Mouse (Mus musculus) inflammation-experienced regulatory T-cells, adult 6 months (primary cell): ENCODE data around the gene Unkl. TPM values are rescaled to one million over a fixed set of nuclear protein-coding genes. Genes with fewer than 3 reads are reported as not detected.

Experiments used
- ATAC-seq: one replicate; pipeline ENCODE4 v1.8.0; 2017
- polyA plus RNA-seq, 3 experiments: library from polyadenylated mRNA; unstranded; fragments of 100-300 nt; shearing (Covaris generic); gene quantifications; one replicate each; pipeline ENCODE4 v1.2.1; 2017

Gene Unkl
- polyA plus RNA-seq, 3 experiments from 2014 or later, result 22.2 to 31.4 (median 23.3) TPM

- ATAC-seq, result no peak
These were observed 68.0 kb downstream of the Unkl start, which contains the start of gene Baiap3 for GRCm38 (mm10) chr17:25256140-25256754. Baiap3 (minus strand) TSS chr17:25256364.

- ATAC-seq, result peak; percentile 75
These were observed 69.6 kb downstream of the Unkl start for GRCm38 (mm10) chr17:25257804-25258261.

- no peak for ATAC-seq
These were observed 76.3 kb downstream of the Unkl start for GRCm38 (mm10) chr17:25264453-25264852.

GRCm38 (mm10) chr17:25270795-25271335 lies 82.7 kb downstream of the Unkl start:
- no peak for ATAC-seq

- no peak for ATAC-seq
These were observed 84.1 kb downstream of the Unkl start for GRCm38 (mm10) chr17:25272326-25272725.

- ATAC-seq, result peak; percentile 73
These were observed 84.9 kb downstream of the Unkl start for GRCm38 (mm10) chr17:25272951-25273705.

GRCm38 (mm10) chr17:25273706-25274501 lies 85.7 kb downstream of the Unkl start:
- ATAC-seq, result peak; percentile 79

GRCm38 (mm10) chr17:25274571-25275346 lies 86.6 kb downstream of the Unkl start, which contains the start of gene Ube2i:
Ube2i (minus strand) TSS chr17:25274622.
- no peak for ATAC-seq

- no peak for ATAC-seq
These were observed 87.6 kb downstream of the Unkl start for GRCm38 (mm10) chr17:25275833-25276232.

GRCm38 (mm10) chr17:25282133-25282532 lies 93.9 kb downstream of the Unkl start:
- peak; percentile 43 for ATAC-seq

Other genes starting within 250 kb of the Unkl start
- 10 to 100 TPM; 25.3 to 48.1 (median 32.1) TPM for gene Jpt2, start 227.7 kb upstream of the Unkl start, polyA plus RNA-seq
- 10 to 100 TPM; 10.7 to 22.5 (median 17.2) TPM for gene Cramp1l, start 172.6 kb upstream of the Unkl start, polyA plus RNA-seq
- gene Ift140, start 172.3 kb upstream of the Unkl start, polyA plus RNA-seq, result 10 to 100 TPM; 15.7 to 18.8 (median 17.2) TPM
- gene Tmem204, start 104.8 kb upstream of the Unkl start, polyA plus RNA-seq, result under 1 TPM in 2 of 3 experiments, not detected in 1; 0.47 to 0.66 TPM
- 10 to 100 TPM; 13.5 to 33.6 (median 17.7) TPM for gene Telo2, start 72.4 kb upstream of the Unkl start, polyA plus RNA-seq
- gene Ptx4, start 67.6 kb upstream of the Unkl start, polyA plus RNA-seq, result not detected
- 10 to 100 TPM; 16.6 to 27.4 (median 20.6) TPM for gene Clcn7, start 55.0 kb upstream of the Unkl start, polyA plus RNA-seq
- not detected for gene Ccdc154, start 25.9 kb upstream of the Unkl start, polyA plus RNA-seq
- gene Gm38655, start 12.9 kb upstream of the Unkl start, polyA plus RNA-seq, result not detected
- 10 to 100 TPM; 12.9 to 16.3 (median 13.2) TPM for gene BC003965, start 3.8 kb upstream of the Unkl start, polyA plus RNA-seq
- gene Gnptg, start 51.7 kb downstream of the Unkl start, polyA plus RNA-seq, result 10 to 100 TPM; 43.0 to 79.2 (median 61.5) TPM
- 10 to 100 TPM; 30.9 to 35.3 (median 31.4) TPM for gene Tsr3, start 51.8 kb downstream of the Unkl start, polyA plus RNA-seq
- 10 to 100 TPM in 2 of 3 experiments, 1 to 10 TPM in 1; 2.6 to 42.7 (median 10.9) TPM for gene Baiap3, start 68.0 kb downstream of the Unkl start, polyA plus RNA-seq
- gene Ube2i, start 86.2 kb downstream of the Unkl start, polyA plus RNA-seq, result 100 to 1,000 TPM; 418 to 487 (median 438) TPM
- not detected for gene Prss34, start 110.0 kb downstream of the Unkl start, polyA plus RNA-seq
- not detected for gene Prss28, start 120.2 kb downstream of the Unkl start, polyA plus RNA-seq
- not detected for gene Prss29, start 130.3 kb downstream of the Unkl start, polyA plus RNA-seq
- not detected for gene Tpsab1, start 157.2 kb downstream of the Unkl start, polyA plus RNA-seq
- gene Tpsb2, start 177.9 kb downstream of the Unkl start, polyA plus RNA-seq, result not detected
- not detected for gene Tpsg1, start 180.9 kb downstream of the Unkl start, polyA plus RNA-seq
- gene Cacna1h, start 245.4 kb downstream of the Unkl start, polyA plus RNA-seq, result not detected